Mouse (Mus musculus): ENCODE results near the gene Cxcl14.

Cxcl14 gene

DNA sequence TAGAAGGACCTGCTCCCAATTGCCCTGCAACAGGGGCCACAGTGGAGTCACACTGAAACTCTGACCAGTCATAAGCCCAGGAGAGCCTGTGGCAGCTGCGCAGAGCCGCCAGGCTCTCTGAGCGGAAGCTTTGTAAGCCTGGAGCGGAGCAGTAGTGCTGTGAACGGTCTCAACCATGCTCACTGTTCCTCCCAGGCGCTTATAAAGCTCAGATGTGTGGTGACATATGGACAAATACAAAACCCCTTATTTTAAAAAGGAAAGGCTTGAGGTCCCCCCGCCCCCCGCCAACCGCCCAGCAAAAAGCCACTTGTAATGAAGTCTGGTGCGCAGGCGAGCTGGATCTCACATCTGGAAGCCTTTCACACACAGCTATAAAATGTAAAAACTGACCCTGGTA is 7.1 kb downstream of the Cxcl14 start:
- DNase-seq = no peak

DNA sequence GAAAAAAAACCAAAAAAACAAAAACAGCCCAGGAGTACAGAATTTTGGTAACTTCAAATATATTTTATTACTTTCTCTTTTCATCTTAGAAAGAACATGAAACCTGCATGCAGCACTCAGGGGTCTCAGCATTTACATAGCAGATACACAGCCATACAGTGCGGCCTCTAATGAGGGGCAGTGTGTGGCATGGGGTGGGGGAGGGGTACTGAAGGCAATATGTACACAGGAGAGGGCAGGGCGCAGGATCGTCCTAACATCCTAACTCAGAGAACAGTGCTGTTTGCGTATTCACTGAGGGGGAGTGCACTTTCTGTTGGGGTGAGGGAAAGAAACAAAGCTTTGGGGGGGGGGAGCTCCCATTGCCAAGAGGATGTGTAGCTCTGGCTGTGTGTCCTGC is 7.8 kb downstream of the Cxcl14 start:
- no peak for DNase-seq

DNA sequence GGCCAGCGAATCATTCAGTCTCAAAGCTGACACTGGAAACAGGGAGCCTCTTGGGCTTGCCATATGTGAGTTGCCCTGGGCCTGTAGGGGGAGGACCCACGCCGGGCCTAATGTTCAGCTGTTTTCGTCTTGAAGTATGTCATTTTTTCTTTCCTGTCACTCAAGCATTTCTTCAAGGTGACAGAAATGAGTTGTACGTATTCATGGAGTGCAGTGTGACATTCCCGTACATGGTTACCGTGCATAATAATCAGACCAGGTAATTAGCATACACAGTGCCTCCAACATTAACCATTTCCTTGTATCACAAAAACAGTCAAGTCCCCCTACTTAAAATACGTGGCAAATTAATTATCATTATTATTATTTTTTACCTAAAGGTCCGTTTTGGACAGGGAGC is 9.3 kb downstream of the Cxcl14 start:
- no peak for DNase-seq

DNA sequence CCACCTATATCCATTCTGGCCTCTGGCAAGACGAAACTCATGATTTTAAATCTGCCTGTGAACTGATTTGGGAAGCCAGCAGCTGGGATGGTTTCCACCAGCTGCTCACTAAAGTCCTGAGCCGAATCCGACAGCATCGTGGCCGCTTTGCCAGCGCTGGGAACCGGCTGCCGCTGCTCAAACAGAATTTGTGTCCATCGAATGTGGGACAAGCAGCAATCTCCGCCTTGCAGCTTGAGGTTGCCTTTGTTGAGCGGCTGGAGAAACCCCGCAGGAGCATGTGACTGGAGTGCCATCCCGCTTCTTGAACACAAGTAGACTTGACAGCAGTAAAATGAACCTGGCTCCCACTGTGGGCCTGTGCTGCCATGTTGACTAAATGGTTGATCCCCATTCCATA is 13.0 kb downstream of the Cxcl14 start:
- DNase-seq = no peak

DNA sequence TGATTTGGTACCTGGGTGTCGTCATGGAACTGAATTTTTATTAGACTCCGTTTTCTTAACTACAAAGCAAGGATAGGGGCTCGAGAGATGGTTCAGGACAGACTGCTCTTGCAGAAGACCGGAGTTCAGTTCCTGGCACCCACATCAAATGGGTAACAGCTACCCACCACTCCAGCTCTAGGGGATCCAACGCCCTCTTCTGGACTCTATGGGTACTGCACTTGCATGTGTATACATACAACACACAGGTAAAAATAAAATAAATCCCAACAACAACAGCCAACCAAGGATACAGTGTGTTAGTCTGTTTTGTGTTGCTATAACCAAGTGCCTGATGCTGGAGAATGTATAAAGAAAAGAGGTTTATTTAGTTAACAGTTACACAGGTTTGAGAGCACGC is 16.0 kb downstream of the Cxcl14 start:
- DNase-seq = no peak

DNA sequence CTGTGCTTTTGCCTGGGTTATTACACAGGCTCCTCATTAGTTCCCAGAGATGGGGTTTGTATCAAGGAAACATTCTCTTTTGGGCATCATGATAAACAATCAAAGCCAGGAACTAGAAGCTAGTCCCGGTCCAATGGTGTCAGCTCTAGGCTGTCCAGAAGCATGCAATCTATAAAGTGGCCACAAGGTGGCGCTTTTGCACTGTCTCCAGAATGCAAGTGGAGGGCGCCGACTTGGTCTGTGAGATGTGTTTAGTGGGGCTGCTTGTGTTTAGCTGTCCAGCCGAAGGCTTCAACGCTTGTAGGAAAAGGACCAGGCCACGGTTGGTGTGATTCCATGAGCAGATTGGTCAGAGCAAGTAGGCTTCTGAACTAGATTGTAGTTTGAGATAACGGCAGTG is 16.9 kb downstream of the Cxcl14 start:
- peak; percentile 70 for DNase-seq

DNA sequence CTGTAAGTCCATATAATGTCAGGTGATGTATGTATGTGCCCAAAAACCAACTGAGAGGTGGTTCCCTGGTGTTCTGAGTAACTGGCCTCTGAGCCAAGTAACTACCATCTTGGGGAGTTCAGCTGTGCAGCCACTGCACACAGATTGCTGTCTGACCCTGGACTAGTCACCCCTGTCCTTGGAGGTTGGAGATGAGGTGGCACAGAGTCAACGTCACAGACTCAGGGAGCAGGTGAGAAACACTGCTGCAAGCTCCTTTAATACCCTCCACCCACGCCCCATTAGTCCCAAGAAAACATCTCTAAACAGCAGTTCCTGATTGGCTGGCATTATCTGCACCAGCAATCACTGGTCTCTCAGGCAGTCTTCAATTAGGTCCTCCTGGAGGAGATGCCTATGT is 21.2 kb downstream of the Cxcl14 start:
- DNase-seq = no peak

DNA sequence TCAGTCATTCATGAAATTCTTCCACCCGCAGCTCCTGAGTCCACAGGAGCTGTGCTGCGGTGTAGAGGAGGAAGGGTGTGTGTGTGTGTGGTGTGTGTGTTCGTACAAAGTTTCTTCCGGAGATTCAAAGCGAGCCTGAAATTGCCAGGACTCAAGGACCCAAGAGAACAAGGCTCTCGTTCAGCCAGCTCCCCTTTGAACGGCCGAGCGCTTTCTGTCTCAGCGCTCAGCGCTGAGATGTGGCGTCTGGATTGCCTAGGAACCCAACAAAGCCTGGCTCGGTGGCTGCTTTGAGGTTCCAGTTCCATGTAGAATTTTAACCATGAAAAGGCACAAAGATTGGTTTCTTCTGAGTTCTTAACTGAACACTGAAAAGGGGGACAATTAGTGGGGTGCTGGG is 26.2 kb downstream of the Cxcl14 start:
- peak; percentile 57 for DNase-seq

DNA sequence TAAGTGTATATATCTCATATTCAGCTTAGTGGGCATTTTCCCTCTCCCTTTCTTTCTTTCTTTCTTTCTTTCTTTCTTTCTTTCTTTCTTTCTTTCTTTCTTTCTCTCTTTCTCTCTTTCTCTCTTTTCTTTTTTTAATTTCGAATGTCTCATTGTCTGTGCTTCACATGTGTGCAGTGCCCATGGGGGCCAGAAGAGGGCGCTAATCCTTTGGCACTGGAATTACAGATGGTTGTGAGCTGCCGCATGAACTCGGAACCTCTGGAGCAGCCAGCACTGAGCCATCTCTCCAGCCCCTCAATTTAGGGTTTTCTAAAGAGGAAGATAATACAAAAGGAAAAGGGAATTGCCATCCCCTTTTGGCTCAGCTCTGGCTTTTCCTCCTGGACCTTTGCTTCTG is 29.0 kb downstream of the Cxcl14 start:
- DNase-seq = no peak

DNA sequence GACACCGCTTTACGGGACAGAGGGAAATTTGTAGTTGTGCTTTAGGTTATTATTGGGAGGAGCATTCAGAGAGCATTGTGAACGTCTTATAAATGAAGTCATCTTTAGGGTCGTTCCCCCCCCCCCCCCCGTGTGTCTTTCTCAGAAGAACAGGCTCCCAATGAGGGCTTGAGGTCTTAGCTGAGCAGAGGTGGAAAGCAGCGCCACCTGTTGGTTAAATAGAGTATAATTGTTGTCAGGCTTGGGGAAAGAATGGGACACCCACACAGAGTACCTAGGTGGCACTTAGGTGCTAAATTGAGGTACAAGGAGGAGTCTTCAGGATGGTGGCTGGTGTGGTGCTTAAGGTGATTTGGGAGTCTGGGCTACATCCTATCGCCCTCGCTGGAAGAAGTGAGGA is 29.9 kb downstream of the Cxcl14 start:
- DNase-seq = peak; percentile 30

DNA sequence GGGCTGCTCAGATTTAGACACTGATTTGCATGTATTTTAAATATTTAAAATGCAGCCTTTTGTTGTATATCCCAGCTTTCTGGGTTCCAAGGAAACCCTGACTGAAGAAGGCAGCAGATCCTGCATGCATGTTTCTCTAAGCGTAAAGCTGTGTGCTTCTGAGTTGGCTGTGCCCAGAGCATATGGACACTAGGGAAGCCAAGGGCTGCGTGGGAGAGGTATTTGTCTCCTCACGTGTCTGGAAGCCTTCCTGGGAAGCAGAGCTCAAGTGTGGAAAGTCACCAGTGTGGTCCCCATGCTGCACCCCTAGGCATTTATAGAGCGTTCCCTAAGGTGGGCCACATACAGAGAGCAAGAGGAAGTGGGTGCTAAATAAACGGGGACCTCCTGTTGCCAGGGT is 30.7 kb downstream of the Cxcl14 start:
- peak; percentile 84 for DNase-seq

DNA sequence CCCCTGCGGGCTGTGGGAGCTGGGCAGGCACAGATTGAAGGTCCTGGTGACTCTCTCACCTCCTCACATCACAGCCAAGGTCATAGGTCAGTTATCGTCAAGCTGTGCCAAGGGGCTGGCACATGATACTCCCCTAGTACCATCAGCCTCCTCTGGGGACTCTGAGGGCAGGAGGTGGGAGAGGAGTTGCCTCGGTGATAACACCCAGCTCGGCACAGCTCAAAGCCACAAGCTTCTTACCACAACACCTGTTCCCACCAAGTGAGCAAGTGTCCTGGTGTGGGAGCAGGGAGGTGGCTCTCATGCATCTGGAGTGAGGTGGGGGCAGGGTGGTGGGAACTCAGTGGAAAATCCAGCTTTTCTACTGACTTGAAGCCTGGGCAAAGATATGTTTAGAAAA is 34.1 kb downstream of the Cxcl14 start:
- DNase-seq = no peak

DNA sequence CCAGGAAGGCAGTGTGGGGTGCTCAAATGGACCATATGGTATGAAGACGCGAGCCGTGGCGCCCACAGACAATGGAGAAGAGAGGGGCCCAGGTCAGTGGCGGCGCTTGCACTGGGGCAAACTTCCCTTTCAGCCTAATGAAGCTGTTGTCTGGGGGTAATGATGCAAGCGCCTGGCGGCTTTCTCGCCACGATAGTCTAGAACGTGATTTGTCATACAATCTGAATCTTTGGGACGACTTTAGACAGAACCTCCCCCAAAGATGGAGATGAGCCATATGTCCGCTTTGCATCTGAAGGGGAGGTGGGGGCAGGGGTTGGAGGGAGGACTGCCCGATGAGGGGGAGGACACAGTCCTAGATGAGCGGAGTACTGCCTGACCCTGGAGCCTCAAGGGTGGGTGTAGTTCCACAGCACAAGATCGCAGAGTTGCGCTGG is 36.0 kb downstream of the Cxcl14 start:
- no peak for DNase-seq

DNA sequence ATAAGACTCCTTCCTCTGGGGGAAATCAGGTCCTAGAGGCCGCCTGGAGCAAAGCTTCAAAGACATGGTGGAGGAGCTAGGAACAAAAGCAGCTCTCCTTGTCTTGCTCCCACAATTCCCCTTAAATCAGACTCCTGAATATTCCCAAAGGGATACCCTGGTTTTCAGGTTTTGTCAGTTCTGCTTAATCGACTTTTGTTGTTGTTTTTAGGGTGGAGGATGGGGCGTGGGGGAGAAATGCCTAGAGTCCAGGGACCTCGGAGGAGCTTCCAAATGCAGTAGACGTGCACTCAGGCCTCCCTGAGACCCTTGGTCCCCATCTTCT is 36.5 kb downstream of the Cxcl14 start:
- no peak for DNase-seq

DNA sequence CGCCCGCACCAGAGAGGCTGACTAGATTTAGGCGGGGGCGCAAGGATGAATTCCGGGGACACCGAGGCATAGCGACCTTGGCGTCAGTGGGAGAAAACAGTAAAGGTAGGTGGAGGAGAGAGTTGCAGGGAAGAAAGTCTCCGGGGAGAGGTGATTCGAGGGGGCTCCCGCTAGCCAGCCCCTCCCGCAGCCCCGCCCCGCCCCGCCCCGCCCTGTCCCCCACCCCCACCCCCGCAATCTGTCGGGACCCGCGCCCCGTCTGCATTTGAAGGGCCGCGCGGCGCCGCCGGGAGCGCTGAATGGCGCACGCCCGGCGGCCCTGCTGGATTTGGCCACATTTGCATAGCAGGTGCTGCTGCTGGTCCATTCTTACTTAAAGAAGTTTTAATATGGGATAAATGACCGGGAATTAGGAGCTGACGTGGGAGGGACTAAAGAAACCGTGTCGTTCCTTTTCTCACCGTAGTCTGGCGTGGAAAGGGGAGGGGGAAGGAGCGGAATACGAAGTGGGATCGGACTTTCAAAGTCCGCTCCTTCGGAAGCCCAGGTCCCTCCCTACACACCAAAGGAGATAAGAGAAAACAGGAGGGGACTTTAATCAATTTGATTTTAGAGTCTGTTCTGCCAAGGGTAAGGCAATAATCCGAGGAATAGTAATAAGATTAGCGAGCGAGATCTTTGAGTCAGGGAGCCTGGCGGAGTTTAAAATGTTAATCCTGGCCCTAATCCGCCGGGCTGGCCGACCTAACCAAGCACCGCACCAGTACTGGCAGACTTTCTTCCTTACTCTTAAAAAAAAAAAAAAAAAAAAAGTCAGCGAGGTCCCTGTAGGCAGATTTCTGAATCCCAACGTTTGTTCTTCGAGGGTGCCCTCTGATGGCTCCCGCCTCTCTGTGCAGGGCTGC is 37.1 kb downstream of the Cxcl14 start:
- no peak for DNase-seq

DNA sequence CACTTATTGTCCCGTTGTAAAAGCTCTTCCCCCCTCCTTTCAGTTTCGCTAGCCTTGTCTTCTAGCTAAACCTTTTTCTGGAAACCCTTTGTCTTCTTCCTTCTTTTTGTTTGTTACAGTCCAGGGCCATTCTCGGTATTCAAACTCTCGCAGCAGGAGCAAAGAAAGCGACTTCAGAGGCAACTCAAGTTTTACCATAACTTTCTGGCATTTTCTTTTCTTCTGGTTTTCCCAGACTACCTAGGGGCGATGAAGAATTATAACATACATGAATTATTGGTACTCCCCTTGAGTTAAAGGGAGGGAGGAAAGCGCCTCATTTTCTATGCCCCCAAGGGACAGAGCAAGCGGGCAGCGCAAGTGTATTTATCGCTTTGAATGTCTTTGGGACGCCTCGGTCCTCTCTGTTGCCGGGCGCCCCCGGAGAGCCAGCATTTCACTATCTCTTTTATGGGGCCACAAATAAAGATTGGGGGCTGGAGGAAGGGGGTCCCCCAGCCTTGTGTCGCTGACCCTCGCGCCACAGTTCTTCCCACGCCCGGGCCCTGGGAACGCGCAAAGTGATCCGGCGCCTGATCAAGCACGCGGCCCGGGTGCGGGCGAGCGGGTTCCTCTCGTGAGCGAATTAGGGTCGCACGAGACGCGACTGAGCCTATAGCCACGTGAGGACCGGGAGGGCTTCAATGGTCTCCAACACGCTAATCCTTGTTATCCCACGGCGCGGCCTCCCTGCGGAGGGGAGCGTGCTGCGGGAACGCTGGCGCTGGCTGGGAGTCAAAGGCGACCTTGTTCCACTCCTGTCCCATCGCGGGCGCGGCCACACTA is 37.9 kb downstream of the Cxcl14 start:
- DNase-seq = no peak

DNA sequence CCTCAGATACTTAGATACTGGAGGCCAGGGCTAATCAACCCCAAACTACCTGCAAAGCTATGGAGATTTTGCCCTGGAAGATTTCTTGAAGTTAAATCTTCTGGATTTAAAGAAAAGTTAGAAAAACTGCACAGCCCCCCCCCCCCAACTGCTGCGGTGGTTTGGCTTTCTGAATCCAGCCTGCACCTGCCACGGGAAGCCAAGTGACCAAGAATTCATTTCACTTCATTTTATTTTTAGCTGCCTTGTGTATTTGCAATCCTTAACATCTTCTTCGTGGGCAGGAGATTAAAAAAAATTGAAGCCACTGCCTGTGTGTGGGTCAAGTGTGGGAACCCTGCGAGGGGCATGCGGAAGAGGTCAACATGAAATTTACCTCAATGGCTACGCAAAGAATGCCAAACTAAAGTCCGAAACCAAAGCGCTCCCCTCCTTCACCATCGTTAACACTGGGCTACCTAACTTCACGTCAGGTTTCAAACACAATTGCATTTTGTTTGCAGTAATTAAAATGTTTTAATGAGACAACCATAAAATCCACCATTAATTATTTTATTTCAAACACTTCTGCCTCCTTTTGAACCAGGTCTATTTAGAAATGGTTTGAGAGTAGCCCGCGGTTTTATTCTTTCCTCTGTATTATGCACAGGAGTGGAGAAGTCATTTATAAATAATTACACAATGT is 38.7 kb downstream of the Cxcl14 start:
- DNase-seq = no peak

DNA sequence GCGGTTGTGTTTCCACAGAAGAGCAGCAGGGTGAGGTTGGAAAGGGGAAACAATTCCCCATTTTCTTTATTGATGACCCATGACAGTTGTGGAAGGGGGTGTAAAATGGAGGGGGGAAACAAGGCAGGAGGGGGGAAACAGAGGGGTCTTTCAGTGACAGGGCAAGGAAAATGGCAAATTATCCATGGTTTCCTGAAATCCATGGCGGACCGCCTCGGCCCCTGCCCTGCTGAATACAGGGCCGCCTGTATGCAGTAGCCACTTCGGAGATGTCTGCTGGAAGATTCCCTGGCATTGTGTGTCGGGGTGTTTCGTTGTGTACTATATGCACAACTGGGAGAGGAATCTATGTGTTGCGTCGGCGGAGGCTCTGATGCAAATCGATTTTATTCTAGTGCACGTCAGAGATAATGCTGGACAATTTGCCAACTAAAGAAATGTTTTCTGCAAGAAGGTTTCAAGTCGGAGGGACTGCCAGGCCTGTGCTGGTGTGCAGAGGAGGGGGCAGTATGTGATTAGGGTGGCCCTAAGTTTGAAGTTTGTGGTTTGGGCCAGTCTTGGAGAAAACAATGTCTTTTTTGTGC is 39.5 kb downstream of the Cxcl14 start:
- DNase-seq = no peak

DNA sequence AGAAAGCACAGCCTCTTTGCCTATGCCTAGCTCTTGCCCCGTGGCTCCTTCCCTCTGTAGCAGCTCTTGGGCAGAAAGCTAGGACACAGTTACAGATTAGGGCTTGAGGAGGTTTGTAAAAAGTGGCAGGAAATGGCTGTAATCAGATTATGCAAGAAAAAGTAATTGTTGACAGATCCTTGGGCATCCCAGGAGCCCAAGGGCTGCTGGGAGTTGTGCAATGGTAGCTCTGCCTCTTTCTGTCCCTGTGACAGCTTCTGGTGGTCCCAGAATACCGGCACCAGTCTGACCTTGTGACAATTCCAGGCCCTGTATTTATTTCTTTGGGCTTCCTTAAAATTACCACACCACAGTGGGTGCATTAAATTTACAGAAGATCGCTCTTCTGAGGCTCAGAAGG is 43.0 kb downstream of the Cxcl14 start:
- no peak for DNase-seq

DNA sequence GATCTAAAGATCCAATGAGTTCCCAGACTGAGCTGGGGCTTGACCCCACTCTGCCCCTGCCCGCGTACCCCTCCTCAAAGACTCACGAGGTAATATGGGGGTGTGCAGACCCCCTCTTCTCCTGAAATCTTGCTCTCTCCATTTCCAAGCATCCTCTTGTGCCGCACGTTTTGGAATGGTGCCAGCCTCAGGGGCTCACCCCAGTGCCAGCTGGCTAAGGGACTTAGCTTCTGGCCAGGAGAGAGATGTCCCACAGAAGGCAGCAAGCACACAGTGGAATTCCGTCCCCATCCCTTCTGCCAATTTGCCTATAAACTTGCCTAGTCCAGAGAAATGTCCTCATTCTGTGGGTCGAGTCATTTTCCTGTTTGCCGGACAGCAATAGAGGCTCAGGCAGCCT is 43.6 kb downstream of the Cxcl14 start:
- no peak for DNase-seq

DNA sequence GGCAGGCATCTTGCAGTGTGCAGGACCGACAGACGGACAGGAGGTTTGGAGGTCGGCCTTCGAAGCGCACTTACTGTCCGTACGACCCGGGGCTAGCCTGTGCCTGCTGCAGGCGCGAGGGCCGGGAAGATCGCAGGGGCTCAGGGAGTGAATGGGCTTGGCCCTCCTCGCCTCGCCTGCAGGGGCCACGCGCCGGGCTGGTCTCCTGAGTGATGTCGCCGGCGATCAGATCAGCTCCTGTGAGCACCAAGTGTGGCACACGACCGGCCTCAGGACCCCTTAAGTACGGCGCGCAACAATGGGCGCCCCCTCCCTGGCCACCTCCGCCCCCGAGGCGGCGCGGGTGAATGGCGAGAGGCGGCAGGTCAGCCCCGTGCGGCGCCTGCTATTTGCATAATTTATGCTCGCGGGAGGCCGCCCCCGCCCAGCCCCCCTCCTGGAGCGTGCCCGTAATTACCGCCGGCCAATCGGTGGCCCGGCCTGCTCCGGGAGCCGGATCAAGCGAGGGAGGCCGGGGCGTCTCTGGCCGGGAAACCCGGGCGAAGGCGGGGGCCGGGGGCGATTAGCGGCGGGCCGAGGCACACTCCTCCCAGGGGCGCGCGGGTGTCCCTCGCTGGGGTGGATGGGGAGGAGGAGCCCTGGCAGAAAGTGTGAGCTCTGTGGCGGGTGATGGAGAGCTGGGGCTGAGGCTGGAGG is 44.3 kb downstream of the Cxcl14 start, which contains the start of gene Neurog1:
Gene Neurog1 (minus strand): TSS at position 240 of the 696 bp plus-strand sequence.
- DNase-seq = peak; percentile 20

DNA sequence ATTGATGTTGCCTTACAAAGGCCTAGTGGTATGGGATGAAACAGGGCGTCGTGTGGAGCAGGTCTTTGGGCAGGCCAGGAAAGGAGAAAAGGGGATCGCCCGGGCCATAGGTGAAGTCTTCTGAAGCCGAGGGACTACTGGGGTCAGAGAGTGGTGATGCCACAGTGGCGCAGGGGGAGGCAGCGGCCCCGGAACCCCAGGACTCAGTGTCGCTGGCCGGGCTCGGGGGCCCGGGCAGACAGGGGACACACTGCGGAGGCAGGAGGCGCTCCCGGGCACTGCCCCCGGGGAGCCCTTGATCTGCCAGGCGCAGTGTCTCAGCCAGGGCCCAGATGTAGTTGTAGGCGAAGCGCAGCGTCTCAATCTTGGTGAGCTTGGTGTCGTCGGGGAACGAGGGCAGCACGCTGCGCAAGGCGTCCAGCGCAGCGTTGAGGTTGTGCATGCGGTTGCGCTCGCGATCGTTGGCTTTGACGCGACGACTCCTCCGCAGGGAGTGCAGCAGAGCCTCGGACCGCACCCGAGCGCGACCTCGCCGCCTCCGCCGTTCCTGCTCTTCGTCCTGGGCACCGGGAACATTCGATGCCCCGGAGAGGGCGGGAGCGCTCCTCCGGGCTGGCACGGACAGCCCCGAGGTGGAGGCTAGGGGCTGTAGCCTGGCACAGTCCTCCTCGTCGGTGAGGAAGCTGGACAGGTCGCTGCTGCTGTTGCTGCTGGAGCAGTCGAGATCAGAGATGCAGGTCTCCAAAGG is 45.0 kb downstream of the Cxcl14 start:
- no peak for DNase-seq
